Mouse (Mus musculus) urinary bladder, postnatal 4 days (tissue): ENCODE measurements at regions not wholly inside any gene's neighbourhood (a gene's known extent, or its start where the extent isn't known, plus 50 kb on each side); places are given as distances from the start of the nearest gene placed in this dataset.

Source experiments
- DNase-seq, 2 experiments: peaks; one replicate each; pipeline ENCODE4 v3.0.0; 2021 to 2022; ENCODE audit warnings: low spot score in 2 of 2

GRCm38 (mm10) chr3:52706626-52707025 is 310.4 kb downstream of the Cog6 start:
- DNase-seq, result no peak

- no peak for DNase-seq
Measured at GRCm38 (mm10) chr3:52703751-52704150, 313.3 kb downstream of the Cog6 start.

- no peak for DNase-seq
Measured at GRCm38 (mm10) chr3:52702962-52703361, 314.1 kb downstream of the Cog6 start.

- no peak for DNase-seq
Measured at GRCm38 (mm10) chr3:52701601-52702000, 315.4 kb downstream of the Cog6 start.

GRCm38 (mm10) chr3:52693813-52694212 is 323.2 kb downstream of the Cog6 start:
- no peak for DNase-seq

GRCm38 (mm10) chr3:52685434-52686181 is 331.4 kb downstream of the Cog6 start:
- peak in 1 of 2 experiments; percentile 30 for DNase-seq

- no peak for DNase-seq
Measured at GRCm38 (mm10) chr3:52680824-52681388, 336.1 kb downstream of the Cog6 start.

GRCm38 (mm10) chr3:52676886-52677670 is 340.0 kb downstream of the Cog6 start:
- no peak for DNase-seq

GRCm38 (mm10) chr3:52670628-52671028 is 346.4 kb downstream of the Cog6 start:
- DNase-seq, result no peak

- no peak for DNase-seq
Measured at GRCm38 (mm10) chr3:52663161-52663602, 353.9 kb downstream of the Cog6 start.

- DNase-seq, result no peak
Measured at GRCm38 (mm10) chr3:52662164-52662908, 354.7 kb downstream of the Cog6 start.

- DNase-seq, result no peak
Measured at GRCm38 (mm10) chr3:52653006-52653405, 364.0 kb downstream of the Cog6 start.

- no peak for DNase-seq
Measured at GRCm38 (mm10) chr3:52652476-52652870, 364.6 kb downstream of the Cog6 start.

- no peak for DNase-seq
Measured at GRCm38 (mm10) chr3:52651862-52652475, 365.1 kb downstream of the Cog6 start.

GRCm38 (mm10) chr3:52650071-52650470 is 367.0 kb downstream of the Cog6 start:
- no peak for DNase-seq

- DNase-seq, result no peak
Measured at GRCm38 (mm10) chr3:52648836-52649500, 368.1 kb downstream of the Cog6 start.

- no peak for DNase-seq
Measured at GRCm38 (mm10) chr3:52647900-52648299, 369.1 kb downstream of the Cog6 start.

GRCm38 (mm10) chr3:52647161-52647692 is 369.8 kb downstream of the Cog6 start:
- no peak for DNase-seq

- no peak for DNase-seq
Measured at GRCm38 (mm10) chr3:52645156-52645555, 371.9 kb downstream of the Cog6 start.
